Mouse (Mus musculus): ENCODE measurements around the gene Phf6.
"Not testable (repeated sequence)": the region's sequence is repeated elsewhere in the genome, so short reads cannot be mapped to it uniquely, and the experiment has no call there.

Phf6 gene

DNA sequence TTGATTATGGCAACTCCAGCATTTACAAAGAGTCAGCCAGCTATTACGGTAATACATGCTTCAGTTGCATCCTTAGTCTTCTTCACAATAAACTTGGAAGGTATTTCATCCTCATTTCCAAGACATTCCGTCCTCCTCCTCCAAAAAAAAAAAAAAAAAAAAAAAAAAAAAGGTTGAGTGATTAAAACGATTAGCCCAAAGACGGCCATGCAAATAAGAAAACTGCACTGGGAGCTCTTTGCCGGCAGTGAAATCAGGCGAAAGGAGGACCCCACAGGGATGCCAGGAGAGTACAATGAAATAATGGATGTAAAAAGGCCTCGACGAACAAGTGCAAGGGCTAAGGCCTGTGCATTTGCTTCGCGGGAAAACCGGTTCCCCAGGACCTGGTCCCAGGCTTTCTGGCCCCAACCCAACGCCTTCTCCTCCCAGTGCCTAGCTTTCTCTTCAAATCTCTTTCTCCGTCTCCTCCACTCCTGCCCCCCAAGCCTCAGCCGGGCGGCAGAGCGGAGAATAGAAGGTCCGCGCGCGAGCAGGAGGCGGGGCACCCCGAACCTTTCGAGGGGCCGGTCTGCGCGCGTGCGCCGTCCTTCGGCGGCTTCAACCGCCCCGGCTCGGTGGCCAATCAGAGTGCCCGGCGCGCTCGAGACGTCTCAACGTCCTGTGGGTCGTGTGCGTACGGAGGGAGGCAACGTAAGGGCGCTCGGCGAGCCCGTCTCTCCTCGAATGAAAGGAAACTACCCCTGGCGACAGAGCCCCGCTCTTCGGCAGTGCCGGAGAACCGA is at the start of gene Phf6:
Gene Phf6 (plus strand): TSS at position 680 of the 785 bp plus-strand sequence.
- in situ Hi-C loops (cut with MboI, MseI) = no loop called here

DNA sequence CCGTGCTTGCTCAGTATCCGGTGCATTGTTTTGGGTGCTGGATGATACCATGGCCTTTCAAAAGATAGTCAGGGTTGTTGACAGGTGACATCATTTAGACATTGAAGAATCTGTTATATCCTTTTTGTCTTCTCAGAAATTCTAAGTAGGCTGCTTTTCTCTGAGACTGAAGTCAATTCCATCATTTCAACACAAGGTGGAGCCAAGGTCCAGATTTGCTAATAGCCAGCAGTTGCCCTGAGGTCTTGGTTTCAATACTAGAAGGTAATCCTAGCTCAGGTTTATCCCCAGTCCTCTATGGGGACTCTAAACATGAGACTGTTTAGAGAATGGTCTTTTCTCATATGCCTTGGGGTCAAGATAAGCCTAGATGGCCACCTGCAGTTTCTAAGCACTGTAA is 47.9 kb upstream of the Phf6 start:
- in situ Hi-C loops (cut with MboI, MseI) = no loop called here

- in situ Hi-C loops (cut with MboI, MseI) = not testable (repeated sequence)
Observed at GRCm38 (mm10) chrX:52898486-52898885, 13.6 kb upstream of the Phf6 start.

GRCm38 (mm10) chrX:52912372-52912728 is 284 bp downstream of the Phf6 start:
- in situ Hi-C loops (cut with MboI, MseI) = no loop called here

GRCm38 (mm10) chrX:52912826-52913701 is 998 bp downstream of the Phf6 start:
- in situ Hi-C loops (cut with MboI, MseI) = no loop called here

DNA sequence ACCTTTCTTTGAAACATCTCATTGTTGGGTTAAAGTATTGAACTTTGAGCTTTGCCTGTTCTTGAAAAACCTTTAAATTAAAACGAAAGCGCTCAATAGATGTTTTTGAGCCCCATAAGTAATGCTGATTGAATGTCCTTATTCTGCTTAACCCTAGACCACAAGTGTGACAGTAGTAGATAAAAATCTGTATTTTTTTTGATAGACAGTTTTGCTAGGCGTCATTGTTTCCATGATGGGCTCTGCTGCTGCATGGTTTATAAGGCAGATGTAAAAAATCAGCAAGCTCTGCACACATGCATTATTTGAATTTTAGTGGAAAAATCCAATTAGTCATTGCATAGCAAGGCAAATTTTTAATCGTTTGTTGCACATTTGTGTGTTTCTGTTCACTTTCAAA is 1.8 kb downstream of the Phf6 start:
- in situ Hi-C loops (cut with MboI, MseI) = no loop called here

DNA sequence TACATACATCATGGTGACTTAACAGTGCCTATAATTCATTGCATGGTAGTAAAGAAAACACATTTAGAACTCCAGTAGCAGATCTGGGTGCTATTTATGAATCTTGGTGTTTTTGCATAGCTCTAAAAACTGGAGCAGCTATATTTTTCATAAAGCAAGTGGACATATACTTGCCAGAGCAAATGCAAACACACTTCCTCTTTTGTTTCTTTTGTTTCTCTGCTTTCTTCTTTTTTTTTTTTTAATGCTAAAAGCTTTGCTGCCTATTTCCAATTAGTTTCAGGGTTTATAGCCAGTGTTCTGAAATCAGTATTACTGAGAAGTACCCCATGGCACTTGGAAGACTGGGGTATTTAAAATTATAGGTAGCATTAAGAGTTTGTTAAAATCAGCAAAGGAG is 2.6 kb downstream of the Phf6 start:
- in situ Hi-C loops (cut with MboI, MseI) = no loop called here

GRCm38 (mm10) chrX:52916516-52916915 is 4.5 kb downstream of the Phf6 start:
- in situ Hi-C loops (cut with MboI, MseI) = no loop called here

- in situ Hi-C loops (cut with MboI, MseI) = no loop called here
Observed at GRCm38 (mm10) chrX:52926726-52927125, 14.7 kb downstream of the Phf6 start.

GRCm38 (mm10) chrX:52928883-52929282 is 16.8 kb downstream of the Phf6 start:
- in situ Hi-C loops (cut with MboI, MseI) = no loop called here

- in situ Hi-C loops (cut with MboI, MseI) = loop anchor here (5.0 kb wide), 1 partner anchor 62 kb away; no protein-coding TSS in a partner anchor
Observed at GRCm38 (mm10) chrX:52929779-52930178, 17.7 kb downstream of the Phf6 start.

- in situ Hi-C loops (cut with MboI, MseI) = loop anchor here (5.0 kb wide), 1 partner anchor 63 kb away; no protein-coding TSS in a partner anchor
Observed at GRCm38 (mm10) chrX:52930191-52930590, 18.1 kb downstream of the Phf6 start.

GRCm38 (mm10) chrX:52932161-52932560 is 20.1 kb downstream of the Phf6 start:
- in situ Hi-C loops (cut with MboI, MseI) = loop anchor here (5.0 kb wide), 1 partner anchor 65 kb away; no protein-coding TSS in a partner anchor

DNA sequence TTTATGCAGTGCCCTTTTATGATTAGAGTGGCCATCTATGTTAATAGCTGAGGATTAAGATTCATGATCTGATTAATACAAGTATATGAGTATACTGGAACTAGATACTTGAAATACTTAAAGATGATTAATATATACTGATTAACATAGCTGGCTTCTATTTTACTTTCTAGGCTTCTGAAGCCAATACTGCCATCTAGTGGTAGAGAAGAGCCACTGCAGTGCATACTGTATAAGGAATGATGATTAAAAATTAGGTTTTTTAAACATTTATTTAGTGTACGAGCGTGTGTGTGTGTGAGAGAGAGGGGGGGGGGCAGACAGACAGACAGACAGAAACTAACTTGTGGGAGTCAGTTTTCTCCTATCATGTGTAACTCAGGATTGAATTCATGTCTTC is 22.4 kb downstream of the Phf6 start:
- in situ Hi-C loops (cut with MboI, MseI) = loop anchor here (5.0 kb wide), 1 partner anchor 67 kb away; no protein-coding TSS in a partner anchor

GRCm38 (mm10) chrX:52945509-52945908 is 33.4 kb downstream of the Phf6 start:
- in situ Hi-C loops (cut with MboI, MseI) = no loop called here

DNA sequence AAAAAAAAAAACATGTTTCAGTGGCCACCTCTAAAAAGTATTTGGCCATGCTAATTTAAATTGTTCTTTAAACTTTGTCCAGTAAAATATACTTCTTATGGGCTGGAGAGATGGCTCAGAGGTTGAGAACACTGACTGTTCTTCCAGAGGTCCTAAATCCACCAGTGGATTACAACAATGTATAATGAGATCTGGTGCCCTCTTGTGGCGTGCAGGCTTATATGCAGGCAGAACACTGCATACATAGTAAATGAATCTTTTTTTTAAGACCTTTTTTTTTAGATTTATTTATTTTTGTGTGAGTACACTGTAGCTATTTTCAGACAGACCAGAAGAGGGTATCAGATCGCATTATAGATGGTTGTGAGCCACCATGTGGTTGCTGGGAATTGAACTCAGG is 37.6 kb downstream of the Phf6 start:
- in situ Hi-C loops (cut with MboI, MseI) = no loop called here

GRCm38 (mm10) chrX:52956942-52957341 is 44.9 kb downstream of the Phf6 start:
- in situ Hi-C loops (cut with MboI, MseI) = no loop called here

DNA sequence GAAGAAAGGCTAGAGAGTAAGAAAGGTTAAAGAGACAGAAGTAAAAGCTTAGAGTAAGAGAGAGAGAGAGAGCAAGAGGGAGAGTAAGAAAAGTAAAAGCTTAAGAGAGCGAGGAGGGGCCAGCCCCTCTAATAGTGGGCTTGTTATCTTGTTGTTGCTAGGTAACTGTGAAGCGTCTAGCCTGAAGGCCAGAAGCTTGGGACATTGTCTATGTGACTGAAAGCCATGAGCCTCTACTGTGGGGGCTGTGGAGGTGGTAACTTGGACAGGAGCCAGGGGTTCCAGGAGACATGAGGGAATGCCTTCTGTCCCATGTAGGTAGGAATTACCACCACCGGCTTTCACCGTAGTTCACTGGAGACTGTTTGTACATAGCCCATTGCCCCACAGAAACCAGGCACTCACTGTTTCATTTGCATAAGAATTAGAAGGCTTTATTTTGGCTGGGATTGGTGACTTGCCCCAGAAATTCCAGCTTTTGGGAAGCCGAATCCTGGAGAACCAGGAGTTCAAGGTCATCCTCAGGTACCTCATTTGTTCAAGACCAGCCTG is 49.6 kb downstream of the Phf6 start:
- in situ Hi-C loops (cut with MboI, MseI) = no loop called here

GRCm38 (mm10) chrX:52965149-52965548 is 53.1 kb downstream of the Phf6 start:
- in situ Hi-C loops (cut with MboI, MseI) = no loop called here

DNA sequence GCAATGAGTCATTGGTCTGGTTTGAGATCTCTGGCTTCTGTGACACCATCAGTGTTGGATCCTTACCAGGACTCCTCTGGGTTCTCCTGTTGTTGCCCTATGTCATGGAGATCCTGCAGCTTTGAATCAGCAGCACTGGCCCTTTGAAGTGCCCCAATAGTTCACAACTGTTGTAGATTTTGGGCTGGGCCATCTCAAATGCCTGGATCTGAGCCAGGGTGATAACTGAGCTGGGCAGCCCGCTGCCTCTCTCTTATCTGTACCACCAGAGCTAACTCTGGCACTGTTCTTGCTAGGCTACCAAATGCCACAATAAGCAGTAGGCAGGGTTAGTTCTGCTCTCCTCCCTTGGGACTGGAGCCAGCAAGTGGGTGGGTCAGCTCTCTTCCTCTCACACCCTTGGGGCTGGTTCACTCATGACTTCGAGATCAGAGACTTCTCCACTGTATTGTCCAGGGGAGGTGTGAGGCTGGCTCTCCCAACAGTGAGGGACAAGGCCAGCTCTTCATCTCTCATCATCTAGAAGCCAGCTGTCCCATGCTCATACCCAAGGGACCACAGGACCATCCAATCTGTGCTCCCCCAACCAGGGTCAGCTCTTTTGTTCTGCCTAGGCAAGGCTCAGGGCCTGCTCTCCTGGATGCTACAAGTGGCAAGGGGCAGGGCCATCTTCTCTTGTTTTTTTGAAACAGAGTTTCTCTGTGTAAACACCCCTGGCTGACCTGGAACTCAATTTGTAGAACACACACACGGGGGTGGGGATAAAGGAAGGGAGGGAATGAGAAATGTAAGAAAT is 59.3 kb downstream of the Phf6 start:
- in situ Hi-C loops (cut with MboI, MseI) = no loop called here

- in situ Hi-C loops (cut with MboI, MseI) = no loop called here
Observed at GRCm38 (mm10) chrX:52972129-52972528, 60.1 kb downstream of the Phf6 start.
